Mouse (Mus musculus): Measurements from ENCODE around the gene Gm9. TPM values are rescaled to one million over a fixed set of nuclear protein-coding genes. Genes with fewer than 3 reads are reported as not detected.
A peak's percentile ranks its signal among the peaks of the same experiment; 100 is the strongest.

Gene Gm9
- polyA plus RNA-seq, 1 experiment, result not detected

GRCm38 (mm10) chrX:37167085-37167484, 43.8 kb downstream of the Gm9 start:
- Histone ChIP-seq H3K36me3 (replicated peaks; ENCODE audit: low read length) (no peaks in the 10 kb centered on the region), H3K4me3 (replicated peaks) (no peak overlapping the region), H3K4me1 (peaks cover 18% of the 10 kb centered on the region), H3K9me3 (no peaks in the 10 kb centered on the region; the same call in 1 of the 2 replicates), H3K27me3 (replicated peaks) (peaks cover 7% of the 10 kb centered on the region)
- TF ChIP-seq GATA1 (IDR thresholded peaks at IDR 0.05; ENCODE audit: borderline replicate concordance, low read length) (no peak), FLI1 (IDR thresholded peaks at IDR 0.05; ENCODE audit: low read length) (no peak)

- peaks cover 6% of the 10 kb centered on the region for H3K27me3 ChIP-seq (replicated peaks)
- H3K36me3 ChIP-seq (replicated peaks; ENCODE audit: low read length), result no peaks in the 10 kb centered on the region
- no peaks in the 10 kb centered on the region; the same call in 1 of the 2 replicates for H3K9me3 ChIP-seq
- peaks cover 12% of the 10 kb centered on the region for H3K4me1 ChIP-seq
- peak overlapping the region; percentile 72 for H3K4me3 ChIP-seq (replicated peaks)
- TF ChIP-seq GATA1 (IDR thresholded peaks at IDR 0.05; ENCODE audit: borderline replicate concordance, low read length) (no peak), FLI1 (IDR thresholded peaks at IDR 0.05; ENCODE audit: low read length) (no peak)
Observed at GRCm38 (mm10) chrX:37163115-37163514, 47.7 kb downstream of the Gm9 start.

- H3K36me3 ChIP-seq (replicated peaks; ENCODE audit: low read length), result peaks cover 5% of the 10 kb centered on the region
- H3K4me1 ChIP-seq, result peaks cover 12% of the 10 kb centered on the region
- H3K27me3 ChIP-seq (replicated peaks), result peaks cover 10% of the 10 kb centered on the region
- no peaks in the 10 kb centered on the region; the same call in 1 of the 2 replicates for H3K9me3 ChIP-seq
- peak overlapping the region; percentile 75 for H3K4me3 ChIP-seq (replicated peaks)
- no peak for TF ChIP-seq GATA1 (IDR thresholded peaks at IDR 0.05; ENCODE audit: borderline replicate concordance, low read length)
- no peak for TF ChIP-seq FLI1 (IDR thresholded peaks at IDR 0.05; ENCODE audit: low read length)
Observed at GRCm38 (mm10) chrX:37161169-37161568, 49.7 kb downstream of the Gm9 start.

Other genes with a start within 250 kb of the Gm9 start
- gene Sept6, start 219.2 kb downstream of the Gm9 start, polyA plus RNA-seq (2012; ENCODE audit: insufficient read depth, low replicate concordance), result 0.92 and 3.7 TPM in 2 replicates
- not detected in 2 replicates for gene Sowahd, start 162.2 kb downstream of the Gm9 start, polyA plus RNA-seq (2012; ENCODE audit: insufficient read depth, low replicate concordance)
- gene Rpl39, start 125.6 kb downstream of the Gm9 start, polyA plus RNA-seq (2012; ENCODE audit: insufficient read depth, low replicate concordance), result 63.5 and 367 TPM in 2 replicates
- 5.9 TPM in 1 of 2 replicates, not detected in the other for gene Upf3b, start 100.7 kb downstream of the Gm9 start, polyA plus RNA-seq (2012; ENCODE audit: insufficient read depth, low replicate concordance)
- 3.7 and 10.4 TPM in 2 replicates for gene Nkap, start 84.2 kb downstream of the Gm9 start, polyA plus RNA-seq (2012; ENCODE audit: insufficient read depth, low replicate concordance)
- not detected in 2 replicates for gene Akap14, start 42.2 kb downstream of the Gm9 start, polyA plus RNA-seq (2012; ENCODE audit: insufficient read depth, low replicate concordance)
- 38.5 and 272 TPM in 2 replicates for gene Ndufa1, start 19.9 kb downstream of the Gm9 start, polyA plus RNA-seq (2012; ENCODE audit: insufficient read depth, low replicate concordance)
- 3.0 TPM in 1 of 2 replicates, not detected in the other for gene Rnf113a1, start 19.8 kb downstream of the Gm9 start, polyA plus RNA-seq (2012; ENCODE audit: insufficient read depth, low replicate concordance)
- gene Rhox1, start 11.2 kb upstream of the Gm9 start, polyA plus RNA-seq (2012; ENCODE audit: insufficient read depth, low replicate concordance), result not detected in 2 replicates
- gene Rhox2a, start 33.9 kb upstream of the Gm9 start, polyA plus RNA-seq (2012; ENCODE audit: insufficient read depth, low replicate concordance), result not detected in 2 replicates
- gene Rhox3a, start 38.9 kb upstream of the Gm9 start, polyA plus RNA-seq (2012; ENCODE audit: insufficient read depth, low replicate concordance), result not detected in 2 replicates
- not detected in 2 replicates for gene Rhox4a, start 54.3 kb upstream of the Gm9 start, polyA plus RNA-seq (2012; ENCODE audit: insufficient read depth, low replicate concordance)
- not detected in 2 replicates for gene Rhox3a2, start 169.0 kb upstream of the Gm9 start, polyA plus RNA-seq (2012; ENCODE audit: insufficient read depth, low replicate concordance)
- not detected in 2 replicates for gene Rhox4a2, start 179.8 kb upstream of the Gm9 start, polyA plus RNA-seq (2012; ENCODE audit: insufficient read depth, low replicate concordance)
- gene Rhox2b, start 201.0 kb upstream of the Gm9 start, polyA plus RNA-seq (2012; ENCODE audit: insufficient read depth, low replicate concordance), result not detected in 2 replicates
- gene Rhox4b, start 221.5 kb upstream of the Gm9 start, polyA plus RNA-seq (2012; ENCODE audit: insufficient read depth, low replicate concordance), result not detected in 2 replicates
- gene Rhox2c, start 242.6 kb upstream of the Gm9 start, polyA plus RNA-seq (2012; ENCODE audit: insufficient read depth, low replicate concordance), result not detected in 2 replicates
- not detected in 2 replicates for gene Rhox3c, start 247.5 kb upstream of the Gm9 start, polyA plus RNA-seq (2012; ENCODE audit: insufficient read depth, low replicate concordance)

All from megakaryocyte, embryonic 14.5 days (primary cell).